Mouse (Mus musculus) WW6 (cell line): ENCODE results near the gene Il1rn.
A peak's percentile ranks its signal among the peaks of the same experiment; 100 is the strongest.

Experiments
- DNase-seq: peaks from one replicate; pipeline ENCODE4 v3.0.0-alpha.2; 2013; ENCODE audit warnings: low read depth, low spot score

Gene Il1rn

DNA sequence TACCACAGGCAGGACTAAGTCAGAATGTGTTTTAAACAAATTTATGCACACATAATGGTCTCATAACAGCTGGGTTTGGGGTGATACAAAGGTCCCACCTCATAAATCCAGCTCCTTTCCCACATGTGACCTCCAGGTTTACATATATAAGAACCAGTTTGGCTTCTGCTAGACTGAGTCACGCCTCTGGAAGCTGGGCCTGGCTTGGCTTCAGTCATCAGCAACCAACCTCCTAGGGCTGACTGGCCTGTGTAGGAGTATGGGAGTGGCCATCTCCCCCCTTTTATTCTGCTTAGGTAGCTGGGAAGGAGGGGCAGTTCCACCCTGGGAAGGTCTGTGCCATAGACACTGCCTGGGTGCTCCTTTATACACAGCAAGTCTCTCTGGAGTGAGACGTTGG is at the start of gene Il1rn:
TSS of gene Il1rn (plus strand) at position 309 of the 400 bp plus-strand sequence.
- DNase-seq, result no peak

DNA sequence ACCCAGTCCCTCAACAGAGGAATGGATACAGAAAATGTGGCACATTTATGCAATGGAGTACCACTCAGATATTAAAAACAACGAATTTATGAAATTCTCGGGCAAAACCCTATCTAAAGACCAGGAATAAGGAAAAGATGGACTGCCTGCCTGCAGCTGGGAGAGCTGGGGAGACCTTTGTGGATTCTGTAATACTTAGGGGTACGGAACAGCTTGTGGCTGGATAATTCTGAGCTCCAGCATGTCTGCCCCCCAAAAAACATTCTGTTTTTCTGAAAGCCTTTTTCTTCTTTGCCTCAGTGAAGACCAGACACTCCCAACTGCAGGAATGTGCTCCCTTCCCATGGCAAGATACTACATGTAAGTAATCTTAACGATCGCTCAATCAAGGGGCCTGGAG is 45.8 kb upstream of the Il1rn start, which contains the start of gene Il1f10:
TSS of gene Il1f10 (plus strand) at position 301 of the 400 bp plus-strand sequence.
- DNase-seq, result no peak

GRCm38 (mm10) chr2:24294616-24295015 is 42.0 kb upstream of the Il1rn start:
- DNase-seq, result no peak

GRCm38 (mm10) chr2:24296837-24297236 is 39.8 kb upstream of the Il1rn start:
- peak; percentile 22 for DNase-seq

DNA sequence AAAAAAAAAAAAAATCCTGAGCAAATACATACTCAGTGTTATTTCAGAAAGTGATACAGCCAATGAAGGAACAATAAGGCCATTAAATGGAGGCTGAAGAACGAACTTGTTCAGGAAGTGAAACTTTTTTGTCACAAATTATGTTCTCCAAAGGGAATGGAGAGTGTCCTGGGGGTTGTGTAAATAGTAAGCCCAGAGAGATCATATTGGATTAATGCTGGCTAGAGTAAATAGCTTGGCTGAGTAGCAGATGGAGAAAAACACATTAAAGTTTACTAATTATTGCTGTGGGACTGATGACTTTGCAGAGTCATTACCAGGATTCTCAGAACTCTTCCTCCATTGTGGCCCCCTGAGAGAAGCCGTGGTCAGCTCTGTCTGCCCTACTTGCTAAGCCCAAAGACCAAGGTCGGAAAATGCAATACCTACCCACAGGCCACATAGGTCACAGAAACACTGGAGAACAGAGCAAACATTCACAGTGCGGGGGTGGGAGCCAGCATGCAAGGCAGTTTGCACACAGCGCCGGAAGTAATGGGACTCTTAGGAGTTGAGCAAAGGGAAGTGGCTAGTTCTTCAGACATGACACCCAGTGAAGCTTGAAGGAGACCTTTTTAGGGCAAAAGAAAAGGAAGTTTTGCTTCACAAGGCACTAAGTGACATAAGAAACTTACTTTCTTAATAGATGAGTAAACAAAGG is 25.2 kb upstream of the Il1rn start:
- DNase-seq, result no peak

GRCm38 (mm10) chr2:24316919-24317318 is 19.7 kb upstream of the Il1rn start:
- DNase-seq, result no peak

DNA sequence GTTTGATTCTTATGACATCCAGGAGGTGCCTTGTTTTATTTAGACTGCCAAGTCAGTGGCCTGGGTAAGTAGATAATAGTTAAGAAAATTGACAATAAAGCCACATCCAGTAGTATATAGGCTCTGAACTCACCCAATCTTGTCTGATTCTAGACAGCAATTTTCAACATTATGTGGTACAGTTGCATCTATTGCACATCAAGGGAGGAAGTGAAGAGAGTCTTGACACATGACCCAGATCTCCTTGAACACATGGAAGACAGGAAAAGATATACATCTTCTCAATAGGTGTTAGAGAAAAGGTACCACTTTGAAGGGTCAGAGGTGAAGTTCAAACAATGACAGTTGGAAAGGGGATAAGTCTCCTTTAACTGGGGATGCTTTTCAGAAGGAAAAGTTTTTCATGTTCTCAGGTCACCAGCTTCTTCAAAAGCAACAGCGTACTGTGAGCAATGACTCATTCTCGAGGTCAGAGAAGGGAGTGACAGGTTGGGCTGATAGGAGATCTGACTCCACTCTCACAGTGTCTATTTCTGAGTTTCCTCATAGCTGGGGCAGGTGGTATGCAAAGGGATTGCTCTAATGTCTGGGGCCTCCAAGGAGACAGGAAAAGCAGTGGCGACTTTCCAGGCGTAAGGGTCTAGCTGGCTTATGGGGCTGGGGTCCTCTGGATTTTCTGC is 18.6 kb upstream of the Il1rn start:
- DNase-seq, result no peak

- no peak for DNase-seq
These were observed 1.3 kb upstream of the Il1rn start for GRCm38 (mm10) chr2:24335333-24335732.

DNA sequence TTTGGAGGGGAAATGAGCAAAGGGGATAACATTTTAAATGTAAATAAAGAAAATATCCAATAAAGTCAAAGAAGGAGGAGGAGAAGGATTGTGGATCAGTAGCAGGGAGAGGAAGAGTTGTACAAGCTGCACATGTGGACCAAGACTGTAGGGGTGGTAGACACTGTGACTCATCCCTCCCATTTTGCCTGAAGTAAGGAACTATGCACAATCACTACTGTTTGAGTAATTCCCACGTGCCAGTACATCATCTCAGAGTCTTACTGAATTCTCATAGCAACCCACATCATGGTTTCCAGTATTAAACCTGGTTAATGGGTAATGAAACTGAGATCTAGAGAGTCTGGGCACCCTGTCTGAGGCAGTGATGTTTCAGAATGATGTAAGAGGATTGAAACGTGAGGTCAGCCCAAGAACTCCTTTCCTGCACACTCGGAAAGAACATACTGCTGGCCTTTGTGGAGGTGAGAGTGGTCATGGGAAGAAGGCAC is 4.8 kb downstream of the Il1rn start:
- no peak for DNase-seq

GRCm38 (mm10) chr2:24344619-24345018 is 8.0 kb downstream of the Il1rn start:
- no peak for DNase-seq

- DNase-seq, result no peak
These were observed 8.4 kb downstream of the Il1rn start for GRCm38 (mm10) chr2:24345056-24345455.

DNA sequence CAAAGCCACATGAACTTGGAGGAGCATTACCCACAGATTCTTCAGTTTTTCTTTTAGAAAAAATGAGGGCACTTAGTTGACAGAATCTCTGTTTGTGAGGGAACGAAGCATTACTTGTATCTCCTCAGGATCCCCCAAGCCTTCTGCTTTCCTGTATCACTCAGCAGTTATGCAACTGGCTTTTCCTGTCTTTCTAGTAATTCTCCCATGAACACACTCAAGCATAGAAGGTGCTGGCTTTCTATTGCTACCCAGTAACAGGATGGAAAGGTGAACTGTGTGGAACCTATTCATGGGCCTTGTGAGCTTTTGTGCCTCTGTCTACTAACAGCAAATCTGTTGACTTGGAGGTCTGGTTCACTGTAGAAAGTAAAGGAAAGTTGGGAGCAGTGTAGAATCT is 11.3 kb downstream of the Il1rn start:
- DNase-seq, result no peak

GRCm38 (mm10) chr2:24351159-24351558 is 14.5 kb downstream of the Il1rn start:
- no peak for DNase-seq

- no peak for DNase-seq
These were observed 16.4 kb downstream of the Il1rn start for GRCm38 (mm10) chr2:24353042-24353441.

DNA sequence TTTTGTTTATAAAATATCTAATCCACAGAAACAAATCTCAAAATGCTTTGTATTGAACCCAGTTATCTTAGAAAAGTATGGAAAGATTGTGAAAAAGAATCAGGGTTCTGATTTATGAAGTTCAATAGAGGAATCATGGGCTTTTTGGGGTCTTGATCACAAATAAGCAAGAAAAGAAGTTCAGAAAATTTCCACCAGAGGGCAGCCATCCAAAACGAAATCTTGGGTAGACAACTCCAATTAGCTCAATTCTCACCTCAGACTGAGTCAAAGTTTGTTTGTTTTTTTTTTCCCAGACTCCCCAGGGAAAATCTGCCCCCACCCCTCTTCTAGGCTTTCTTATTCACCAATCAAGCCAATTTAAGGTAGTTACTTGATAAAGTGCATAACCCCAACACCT is 21.0 kb downstream of the Il1rn start:
- no peak for DNase-seq

GRCm38 (mm10) chr2:24359347-24359746 is 22.7 kb downstream of the Il1rn start:
- DNase-seq, result no peak

- no peak for DNase-seq
These were observed 27.2 kb downstream of the Il1rn start for GRCm38 (mm10) chr2:24363818-24364217.

DNA sequence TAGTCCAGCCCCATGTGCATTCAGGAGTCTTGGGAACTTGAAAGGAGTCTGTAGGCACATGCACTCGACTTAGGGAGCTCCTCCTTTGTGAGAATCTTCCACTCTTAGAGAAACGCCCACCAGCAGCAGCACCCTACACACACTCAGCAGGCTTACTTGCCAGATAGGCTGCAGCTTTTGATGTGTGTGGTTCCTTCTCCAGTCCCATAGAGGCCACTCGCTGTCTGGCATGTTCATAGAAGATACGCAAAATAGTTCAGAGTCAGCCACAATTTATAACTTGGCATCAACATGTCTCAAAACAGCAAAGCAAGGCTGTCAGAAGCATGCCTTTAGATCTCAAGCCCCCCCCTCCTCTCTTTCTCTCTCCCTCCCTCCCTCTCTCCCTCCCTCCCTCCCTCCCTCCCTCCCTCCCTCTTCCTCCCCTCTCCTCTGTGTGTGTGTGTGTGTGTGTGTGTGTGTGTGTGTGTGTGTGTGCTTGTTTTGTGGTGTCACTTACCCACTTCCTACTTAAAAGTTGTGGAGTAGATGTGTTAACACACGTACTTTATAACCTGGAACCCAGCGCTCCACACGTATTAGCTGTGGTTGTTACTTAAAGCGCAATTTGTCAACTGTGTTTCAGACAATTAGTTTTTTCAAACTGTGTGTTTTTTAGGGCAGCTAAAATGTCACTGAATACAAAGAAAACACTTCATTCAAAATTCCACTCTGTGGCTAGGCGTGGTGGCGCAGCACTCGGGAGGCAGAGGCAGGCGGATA is 29.7 kb downstream of the Il1rn start:
- DNase-seq, result no peak

GRCm38 (mm10) chr2:24367030-24367894 is 30.6 kb downstream of the Il1rn start, which contains the start of gene Psd4:
Psd4 (plus strand) TSS chr2:24367580.
- DNase-seq, result no peak

- DNase-seq, result no peak
These were observed 31.2 kb downstream of the Il1rn start for GRCm38 (mm10) chr2:24367895-24368261.

DNA sequence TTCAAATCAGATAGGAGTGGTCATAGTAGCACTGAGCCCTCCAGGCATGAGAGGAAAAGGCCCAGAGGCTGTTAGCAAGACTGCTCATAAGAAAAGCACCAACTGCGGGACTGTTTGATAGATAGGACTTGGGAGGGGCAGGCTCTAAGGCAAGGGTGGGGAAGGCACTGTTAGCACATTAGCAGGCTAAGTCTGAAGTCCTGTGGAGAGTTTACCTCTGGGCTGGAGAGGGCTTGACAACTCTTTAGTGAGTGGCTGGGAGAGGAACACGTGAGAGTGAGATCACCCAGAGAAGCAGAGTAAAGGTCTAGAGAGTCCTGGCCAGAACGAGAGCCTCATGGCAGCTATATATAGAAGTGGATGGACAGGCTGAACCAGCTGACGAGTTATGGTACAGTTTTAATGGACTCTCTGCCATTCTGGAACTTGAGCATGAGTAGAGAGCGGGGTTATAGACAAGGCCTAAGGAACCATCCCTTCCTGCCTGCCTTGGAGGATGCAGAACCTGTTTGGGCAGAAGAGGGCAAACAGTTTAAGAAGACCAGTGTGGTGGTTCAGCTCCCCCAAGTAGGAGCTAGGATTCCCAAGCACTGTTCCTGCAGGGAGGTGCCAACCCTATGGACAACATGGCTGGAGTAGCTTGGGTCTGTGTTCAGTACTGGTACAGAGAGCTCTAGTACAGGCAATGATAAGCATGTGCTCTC is 42.2 kb downstream of the Il1rn start:
- DNase-seq, result no peak
